ENCODE assay signal across 20 mouse cellular contexts in the genomic region with DNA sequence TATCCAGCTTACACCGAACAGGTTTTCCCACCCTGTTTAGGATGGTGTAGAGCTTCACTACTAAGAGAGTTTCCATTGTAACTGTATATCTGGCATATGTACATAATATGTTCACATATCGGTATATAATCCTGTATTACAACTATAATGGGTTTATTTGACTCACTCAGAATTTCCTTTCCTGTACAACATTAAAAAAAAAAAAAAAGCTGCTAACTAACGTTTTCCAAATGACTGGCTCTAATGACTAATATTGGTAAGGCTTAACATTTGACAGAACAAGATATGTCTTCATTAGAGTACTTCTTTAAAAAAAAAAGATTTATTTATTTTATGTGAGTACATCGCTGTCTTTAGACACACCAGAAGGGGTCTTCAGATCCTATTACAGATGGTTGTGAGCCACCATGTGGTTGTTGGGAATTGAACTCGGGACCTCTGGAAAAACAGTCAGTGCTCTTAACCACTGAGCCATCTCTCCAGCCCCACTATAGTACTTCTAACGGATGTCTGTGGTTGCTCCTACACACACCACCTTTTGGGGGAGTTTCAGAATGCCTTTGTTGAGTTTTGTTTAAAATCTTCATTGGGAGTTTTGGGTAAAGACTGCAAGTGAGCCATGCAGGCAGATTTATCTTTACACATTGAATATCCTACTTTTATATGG. TPM values are rescaled to one million over a fixed set of nuclear protein-coding genes. Genes with fewer than 3 reads are reported as not detected.
"Had no signal": no experiment of that assay in that cellular context is flagged by ENCODE, and none has a peak within 500 bp of the region (broad histone marks: within the 10 kb centered on the region; RNA-seq: fewer than 3 reads in every experiment).

No protein-coding gene starts in this region.

- DNase-seq: lung, adult 2 months; lung, postnatal 14 days; lung, postnatal 36 days; retina, postnatal 1 day; right cerebral cortex, adult 18-20 months; right cerebral cortex, postnatal 25 days; right cerebral cortex, postnatal 4 days; spleen, adult 18-20 months; thymus, adult 18-20 months; thymus, postnatal 14 days; thymus, postnatal 36 days had no signal

- ATAC-seq: lung, postnatal 0 days; midbrain, embryonic 13.5 days; midbrain, embryonic 15.5 days had no signal

- H3K27ac ChIP-seq: lung, embryonic 15.5 days; macrophage; midbrain, embryonic 13.5 days; midbrain, embryonic 15.5 days; neural tube, embryonic 12.5 days had no signal

- H3K4me3 ChIP-seq: lung, embryonic 15.5 days; megakaryocyte, embryonic 14.5 days; midbrain, embryonic 13.5 days; midbrain, embryonic 15.5 days; neural tube, embryonic 12.5 days had no signal

RNA-seq across cellular contexts. Expression of a gene that starts 41.1 kb away (rescaled TPM):
- total RNA-seq: monocyte, adult 5-6 weeks; neutrophil, adult 5-6 weeks had no signal
